Mouse (Mus musculus) heart, adult 18-20 months (tissue): ENCODE data around the gene Mrpl14. TPM values are rescaled to one million over a fixed set of nuclear protein-coding genes. Genes with fewer than 3 reads are reported as not detected.

Experiments used
- DNase-seq, 2 experiments: peaks; one replicate each; pipeline ENCODE4 v3.0.0; 2021 to 2022; ENCODE audit warnings: mixed read lengths in 1 of 2
- total RNA-seq, 2 experiments: library from RNA; stranded (reverse); gene quantifications; 2 replicates each; pipeline ENCODE4 v1.2.3; 2021

The Mrpl14 gene
- total RNA-seq, 2 experiments from 2014 or later: 160 to 167 TPM

DNA sequence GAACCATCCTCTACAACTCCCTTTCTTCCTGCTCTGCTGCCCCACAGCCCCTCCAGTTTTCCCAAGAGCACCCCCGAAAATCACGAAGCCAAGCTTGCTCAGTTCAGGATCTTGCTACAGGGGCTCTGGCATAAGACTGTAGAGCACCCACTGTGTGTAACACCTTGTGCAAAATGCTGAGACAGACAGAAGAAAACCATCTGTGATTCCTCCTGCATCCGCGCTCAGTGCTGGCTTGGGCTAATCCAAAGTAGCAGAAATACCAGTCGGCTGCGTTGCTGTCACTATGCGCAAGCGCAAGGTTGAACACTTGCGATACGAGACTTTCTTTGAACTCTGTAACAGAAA is 38.4 kb downstream of the Mrpl14 start:
- no peak for DNase-seq

DNA sequence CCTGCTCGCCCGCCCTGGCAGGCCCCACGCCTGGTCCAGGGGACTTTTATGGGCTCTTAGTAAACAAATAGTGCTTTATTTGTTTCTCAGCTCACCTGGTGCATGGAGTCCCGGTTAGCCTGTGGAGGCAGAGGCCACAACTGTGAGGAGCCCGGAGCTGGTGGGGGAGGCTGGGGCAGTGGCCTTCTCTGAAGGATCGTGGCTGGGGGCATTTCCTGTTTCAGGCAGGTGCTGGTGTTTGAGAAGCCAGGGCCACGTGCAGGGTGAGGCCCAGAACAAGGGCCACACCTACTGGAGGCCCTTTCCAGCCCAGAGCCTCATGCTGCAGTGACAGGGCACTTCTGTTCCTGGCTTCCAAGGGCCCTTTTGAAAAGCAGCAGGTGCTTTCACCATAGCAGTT is 40.1 kb downstream of the Mrpl14 start:
- DNase-seq: no peak

DNA sequence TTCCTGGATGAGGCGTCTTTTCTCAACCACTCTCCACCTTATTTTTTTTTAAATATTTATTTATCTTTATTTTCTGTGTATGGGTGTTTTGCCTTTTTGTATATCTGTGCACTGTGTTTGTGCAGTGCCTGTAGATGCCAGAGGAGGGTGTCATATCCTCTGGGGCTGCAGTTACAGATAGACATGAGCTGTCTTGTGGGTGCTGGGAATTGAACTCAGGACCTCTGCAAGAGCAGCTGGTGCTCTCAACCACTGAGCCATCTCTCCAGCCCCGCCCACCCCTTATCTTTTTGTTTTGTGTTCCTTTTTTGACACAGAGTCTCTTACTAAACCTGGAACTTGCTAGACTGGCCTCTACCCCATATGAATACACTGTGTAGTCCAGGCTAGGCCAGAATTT is 41.4 kb downstream of the Mrpl14 start:
- no peak for DNase-seq

DNA sequence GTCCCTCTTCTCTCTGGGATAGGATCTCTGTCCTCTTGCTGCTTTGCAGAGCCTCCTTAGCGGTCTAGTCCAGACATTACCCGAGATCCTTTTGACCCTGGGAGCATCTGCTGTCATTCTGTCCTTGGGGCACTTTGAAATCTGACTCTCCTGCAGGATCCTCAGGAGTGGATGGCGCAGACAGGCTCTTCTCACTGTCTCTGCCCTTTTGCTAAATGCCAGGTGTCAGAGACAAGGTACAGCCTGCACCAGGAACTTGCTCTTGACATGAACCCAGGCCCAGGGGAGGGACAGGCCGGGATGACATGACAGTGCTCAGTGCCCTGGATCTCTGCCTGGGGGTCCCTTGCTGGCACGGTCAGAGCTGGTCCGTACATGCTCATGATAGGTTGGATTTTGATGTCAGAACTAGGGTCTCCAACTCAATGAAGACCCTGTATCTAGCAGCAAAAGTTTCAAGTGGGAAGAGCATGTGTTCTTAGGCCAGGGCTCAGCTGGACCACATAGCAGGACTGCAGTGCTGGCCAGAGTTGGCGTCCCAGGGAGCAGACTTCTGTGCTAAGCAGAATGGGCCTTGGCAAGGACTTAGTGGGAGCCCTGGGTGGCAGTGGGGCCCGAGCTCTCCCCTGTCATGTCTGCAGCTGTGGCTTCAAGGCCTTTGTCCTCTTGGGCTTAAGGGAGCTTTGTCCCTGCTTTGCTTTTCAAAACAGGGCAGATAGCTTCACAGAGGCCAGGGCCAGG is 42.0 kb downstream of the Mrpl14 start:
- DNase-seq: no peak

DNA sequence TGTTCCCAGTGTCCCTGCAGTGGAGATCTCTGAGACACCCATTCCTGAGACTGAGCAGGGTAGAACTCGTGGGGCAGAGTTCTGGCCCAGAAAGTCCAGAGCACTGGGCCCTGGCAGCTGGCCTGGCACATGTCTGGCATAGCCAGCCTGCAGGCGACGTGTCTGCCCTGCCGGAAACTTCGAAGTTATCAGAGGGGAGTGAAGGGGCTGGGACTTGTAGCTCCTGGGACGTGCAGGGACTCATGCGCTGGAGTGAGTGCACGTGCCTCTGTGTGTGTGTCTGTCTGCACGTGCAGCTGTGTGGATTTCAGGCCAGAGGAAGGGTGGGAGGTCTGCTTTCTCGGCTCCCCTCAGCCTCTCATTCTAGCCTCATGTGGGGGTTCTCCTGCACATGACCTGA is 43.3 kb downstream of the Mrpl14 start:
- DNase-seq: peak; percentile 54 to 60

DNA sequence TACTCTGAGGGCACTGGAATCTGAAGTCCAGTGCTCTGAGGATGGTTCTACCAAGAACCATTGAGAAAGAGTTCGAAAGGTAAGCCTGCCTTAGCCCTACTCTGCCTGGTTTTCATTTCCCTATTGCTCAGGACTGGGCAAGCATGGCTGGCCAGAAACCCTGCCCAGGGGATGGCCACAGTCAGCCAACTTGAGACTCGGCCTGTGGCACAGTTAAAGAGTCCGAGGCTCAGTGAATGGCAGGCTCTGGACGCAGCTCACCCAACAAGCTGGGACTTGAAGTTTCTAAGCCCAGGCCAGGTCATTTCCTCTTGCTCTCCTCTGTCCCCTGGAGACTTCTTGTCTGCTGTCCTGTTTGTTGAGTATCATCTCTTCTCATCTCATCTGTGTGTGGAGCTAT is 44.6 kb downstream of the Mrpl14 start:
- no peak for DNase-seq

DNA sequence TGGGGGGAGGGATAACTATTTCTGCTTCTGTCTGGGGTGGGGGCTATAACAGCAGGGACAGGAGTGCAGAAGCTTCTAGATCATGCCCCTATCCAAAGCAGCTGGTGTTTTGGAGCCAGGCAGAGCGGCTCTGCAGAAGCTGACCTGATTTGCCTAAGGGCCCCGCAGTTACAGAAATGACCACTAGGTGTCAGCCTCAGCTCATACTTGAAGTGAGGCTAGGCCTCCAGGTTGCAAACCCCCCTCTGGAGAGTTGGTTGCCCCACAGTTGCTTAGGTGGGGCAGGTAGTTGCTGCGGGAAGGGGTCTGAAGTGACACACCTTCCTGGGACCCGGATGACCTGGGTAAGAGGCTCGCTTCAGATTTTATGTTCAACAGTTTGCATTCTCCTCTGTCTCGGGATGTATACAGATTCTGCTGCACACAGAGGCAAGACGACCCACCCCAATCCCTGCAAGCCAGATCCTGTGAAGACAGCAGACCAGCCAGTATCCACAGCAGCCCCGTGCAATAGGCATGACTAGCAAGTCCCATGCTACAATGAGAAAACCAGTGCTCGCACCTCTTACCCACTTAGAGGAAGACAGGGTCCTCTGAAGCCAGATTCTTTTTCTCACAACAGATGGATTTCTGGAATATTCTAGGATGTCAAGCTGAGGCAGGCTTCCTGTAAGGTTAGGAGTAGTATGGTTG is 45.2 kb downstream of the Mrpl14 start:
- DNase-seq: peak; percentile 82 to 94

DNA sequence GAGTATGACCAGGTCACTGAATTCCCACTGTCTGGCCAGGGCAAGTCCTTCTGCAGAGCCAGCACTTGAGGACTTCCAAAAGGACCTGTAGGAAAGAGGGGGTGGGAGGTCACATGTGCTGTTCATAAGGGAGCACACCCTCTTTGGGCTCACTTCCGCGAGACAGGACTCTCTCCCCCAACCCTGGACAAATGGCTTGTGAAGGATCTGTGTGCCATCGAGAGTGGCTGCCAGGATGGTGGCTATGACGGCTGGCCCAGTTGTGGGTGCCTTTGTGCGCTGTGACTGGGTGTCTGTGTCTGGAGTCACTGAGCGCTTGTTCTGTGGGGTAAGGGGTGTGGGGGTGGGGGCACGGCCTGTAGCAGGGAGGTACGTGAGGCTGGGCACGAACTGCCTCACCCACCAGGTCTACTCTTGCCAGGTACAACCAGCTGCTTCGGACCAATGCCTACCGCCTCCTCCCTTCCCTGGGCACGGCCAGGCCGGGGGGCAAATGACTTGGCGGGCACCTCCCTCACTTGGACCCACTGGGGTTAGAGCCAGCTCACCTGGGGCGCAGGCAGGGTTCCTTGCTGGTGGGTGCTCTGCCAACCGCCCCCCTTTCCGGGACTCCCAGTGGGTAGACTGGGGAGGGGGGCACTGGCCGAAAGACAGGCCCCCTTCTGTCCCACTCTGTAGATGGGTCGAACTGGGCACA is 47.1 kb downstream of the Mrpl14 start:
- peak in 1 of 2 experiments; percentile 11 for DNase-seq

DNA sequence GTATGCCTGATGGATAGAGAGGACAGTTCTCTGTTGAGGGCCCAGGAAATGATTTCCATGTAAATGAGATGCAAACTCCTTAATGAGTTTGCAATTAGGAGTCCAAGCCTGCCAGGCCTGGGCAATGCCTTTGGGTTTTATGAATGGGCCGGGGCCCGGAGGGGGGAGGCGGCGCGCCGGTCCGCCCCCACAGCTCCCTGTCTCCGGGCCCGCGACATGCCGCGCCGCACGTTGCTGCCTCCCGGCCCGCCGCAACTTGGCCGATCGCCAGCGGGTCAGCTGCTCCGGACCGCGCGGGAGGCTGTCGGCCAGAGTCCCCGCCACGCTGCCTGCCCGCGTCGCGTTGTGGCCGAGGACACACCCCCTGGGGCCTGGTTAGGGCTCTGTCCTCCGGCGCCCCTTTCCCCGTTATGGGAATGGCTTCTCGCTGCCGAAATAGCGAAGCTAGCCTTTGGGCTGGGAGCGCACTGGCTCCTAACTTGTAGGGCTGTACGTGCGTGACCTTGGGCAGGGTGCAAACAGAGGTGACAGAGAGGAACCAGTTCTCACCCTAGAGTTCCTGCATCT is 47.7 kb downstream of the Mrpl14 start, which contains the start of gene 1600014C23Rik:
1600014C23Rik (minus strand) TSS at position 110 of the 567 bp plus-strand sequence.
- peak; percentile 43 to 60 for DNase-seq

DNA sequence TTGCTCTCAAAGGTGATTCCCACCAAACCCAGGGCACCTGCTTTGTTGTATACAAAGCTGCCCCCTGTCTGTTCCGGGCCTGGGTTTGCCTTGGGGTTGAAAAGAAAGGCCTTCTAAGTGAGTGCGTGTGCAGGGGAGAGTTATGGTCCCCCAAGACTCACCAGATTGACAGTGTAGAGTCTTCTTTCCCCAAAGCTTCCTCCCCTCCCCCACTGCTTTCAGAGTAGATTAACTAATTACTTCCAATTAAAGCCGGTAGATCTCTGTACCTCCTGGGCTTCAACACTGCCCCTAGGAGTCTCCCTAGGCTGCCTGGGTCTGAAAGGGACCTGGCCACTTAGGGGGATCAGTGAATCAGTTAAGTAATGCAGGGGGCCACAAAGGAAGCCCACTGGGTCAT is 48.2 kb downstream of the Mrpl14 start:
- DNase-seq: peak in 1 of 2 experiments; percentile 20

DNA sequence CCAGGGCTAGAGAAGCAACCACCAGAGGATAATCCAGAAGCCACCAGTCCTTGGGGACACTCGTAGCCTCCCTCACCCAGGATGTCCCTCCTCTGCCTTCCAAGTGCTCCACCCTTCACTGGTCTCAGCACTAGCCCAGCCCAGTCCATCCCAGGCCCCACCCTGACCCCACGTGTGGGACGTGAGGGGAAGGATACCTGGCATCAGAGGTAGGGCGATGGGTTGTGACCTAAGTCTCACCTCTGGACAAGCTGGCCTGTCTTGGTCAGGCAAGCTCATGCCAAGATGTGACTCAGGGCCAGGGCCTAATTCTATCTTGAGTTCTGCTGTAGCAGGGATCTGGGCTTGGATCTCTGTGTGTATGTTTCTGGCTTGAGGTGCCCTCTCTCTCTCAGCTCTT is 48.8 kb downstream of the Mrpl14 start:
- peak in 1 of 2 experiments; percentile 31 for DNase-seq

DNA sequence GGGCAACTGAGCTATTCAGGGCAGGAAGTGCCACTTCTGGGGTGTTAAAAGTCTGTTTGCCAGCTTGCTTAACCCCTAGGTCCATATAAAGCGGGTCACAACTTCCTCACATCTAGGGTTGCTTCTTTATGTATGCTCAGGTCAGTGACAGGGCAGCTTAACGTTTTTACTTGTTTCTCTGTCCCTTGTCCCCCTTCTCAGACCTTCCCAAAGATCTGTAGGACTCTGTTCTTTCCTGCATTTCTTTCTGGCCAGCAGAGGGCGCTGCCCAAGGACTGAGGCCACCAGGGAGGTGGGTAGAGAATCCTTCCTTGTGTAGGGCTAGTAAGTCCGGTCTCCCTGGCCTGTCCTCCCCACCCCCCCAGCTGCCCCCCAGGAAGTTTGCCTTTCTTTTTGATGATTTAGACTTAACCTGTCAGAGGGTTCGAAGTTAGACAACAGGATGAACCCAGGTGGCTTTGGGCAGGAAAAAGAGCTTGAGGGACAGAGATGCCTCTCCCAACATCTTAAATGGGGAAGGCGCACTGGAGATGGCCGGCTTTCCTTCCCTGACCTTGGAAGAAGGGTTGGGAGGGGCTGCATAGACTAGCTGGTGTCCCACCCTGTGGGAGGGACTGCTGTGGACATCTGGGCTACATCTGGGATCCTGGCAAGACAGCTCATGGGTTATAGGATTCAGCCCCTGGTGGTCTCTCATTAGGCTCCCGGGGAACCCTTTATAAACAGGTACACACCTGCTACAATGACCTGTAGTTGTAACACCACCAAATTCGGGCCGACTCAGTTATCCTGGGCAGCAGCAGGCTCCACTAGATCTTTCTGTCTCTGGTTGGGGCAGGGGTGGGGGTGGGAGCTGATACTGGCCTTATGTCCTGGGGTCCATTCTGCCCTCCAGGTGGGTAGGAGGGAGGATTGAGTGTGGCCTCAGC is 49.5 kb downstream of the Mrpl14 start:
- DNase-seq: peak; percentile 78 to 93

DNA sequence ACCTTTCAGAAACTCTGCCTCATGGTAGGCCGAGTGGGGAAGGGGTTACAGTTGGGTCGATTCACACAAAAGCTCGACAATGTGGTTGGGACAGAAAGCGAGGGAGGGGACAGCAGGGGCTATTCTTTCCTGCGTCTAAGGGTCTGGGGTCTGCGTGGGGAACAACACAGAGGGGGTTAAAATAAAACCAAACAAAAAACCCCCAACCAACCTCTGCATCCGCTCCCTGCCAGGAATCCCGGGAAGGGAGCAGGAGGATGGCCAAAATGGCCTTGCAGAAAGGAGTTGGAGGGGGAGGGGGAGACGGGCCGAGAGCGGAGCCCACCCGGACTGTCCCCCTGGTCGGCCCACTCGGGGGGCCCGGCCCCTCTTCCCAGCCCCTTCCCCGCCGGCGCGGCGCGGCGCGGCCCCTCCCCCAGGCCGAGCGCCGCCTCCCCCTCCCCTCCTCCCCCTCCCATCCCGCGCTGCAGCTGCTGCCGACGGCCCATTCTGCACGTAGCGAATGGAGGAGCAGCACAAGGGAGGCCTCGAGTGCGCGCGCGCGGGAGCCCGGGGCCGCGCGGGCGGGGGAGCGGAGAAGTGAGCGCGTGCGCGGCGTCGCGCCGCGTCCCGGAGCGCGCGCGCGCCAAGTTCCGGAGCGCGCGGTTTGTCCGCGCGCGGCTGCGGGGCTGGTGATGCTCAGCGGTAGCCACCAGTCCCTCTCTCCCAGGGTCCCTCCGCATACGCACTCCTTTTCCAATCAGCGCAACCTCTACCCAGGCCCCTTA is 50.4 kb downstream of the Mrpl14 start:
- peak; percentile 83 to 87 for DNase-seq

DNA sequence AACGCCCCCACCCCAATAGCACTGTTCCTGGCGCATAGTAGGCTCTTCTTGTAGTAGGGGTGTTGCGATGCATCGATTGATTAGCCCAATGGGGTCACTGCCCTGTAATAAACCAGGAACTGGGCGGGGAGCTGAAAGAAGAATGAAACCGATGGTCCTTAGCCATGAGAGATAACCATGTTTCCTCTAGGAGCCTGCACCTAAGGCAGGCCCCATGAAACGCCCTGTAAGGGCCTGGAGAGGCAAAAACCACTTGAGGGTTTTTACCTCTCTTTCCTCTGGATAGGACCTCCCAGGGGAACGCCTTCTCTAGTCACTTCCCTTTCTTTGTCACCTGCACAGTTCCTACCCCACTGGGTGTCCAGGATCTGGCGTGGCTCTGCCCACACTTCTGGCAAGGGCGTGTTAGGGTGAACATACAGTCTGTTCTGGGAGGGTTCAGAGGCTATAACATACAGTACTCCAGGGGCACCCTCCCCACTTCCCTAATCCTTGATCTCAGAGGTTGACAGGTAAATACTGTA is 51.0 kb downstream of the Mrpl14 start:
- no peak for DNase-seq

DNA sequence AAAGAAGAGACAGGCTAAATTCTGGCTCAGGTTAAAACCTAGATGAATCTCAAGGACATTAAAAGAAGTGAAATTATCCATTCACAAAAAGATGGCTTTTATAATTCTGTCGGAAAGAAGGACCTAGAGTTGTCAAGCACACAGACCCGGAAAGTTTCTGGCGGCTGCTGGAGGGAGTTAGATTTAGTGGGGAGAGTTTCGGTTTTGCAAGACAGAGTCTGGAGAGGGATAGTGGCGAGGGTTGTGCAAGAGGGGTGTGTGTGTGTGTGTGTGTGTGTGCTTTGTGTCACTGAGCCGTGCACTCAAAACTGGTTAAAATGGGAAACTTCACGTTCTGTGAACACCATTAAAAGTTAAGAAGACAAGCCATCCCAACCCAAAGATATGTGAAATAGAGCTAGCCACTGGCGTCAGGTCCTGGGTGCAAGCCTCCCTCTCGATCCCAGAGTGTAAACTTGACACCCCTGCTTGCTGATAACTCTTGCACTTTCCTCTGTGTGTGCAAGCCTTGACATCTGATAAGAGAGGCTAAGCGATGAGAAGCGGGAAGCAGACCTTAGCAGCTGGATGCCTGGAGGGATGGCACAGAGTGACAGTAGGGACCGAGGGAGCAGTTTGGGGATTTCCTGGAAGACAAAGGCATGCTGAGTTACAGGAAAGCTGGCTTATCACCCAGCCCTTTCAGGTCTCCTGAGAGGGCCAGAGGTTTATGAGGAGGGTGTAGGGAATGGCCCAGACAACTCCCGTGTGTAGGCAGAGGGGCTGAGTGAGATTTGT is 56.4 kb downstream of the Mrpl14 start:
- peak; percentile 47 to 49 for DNase-seq

DNA sequence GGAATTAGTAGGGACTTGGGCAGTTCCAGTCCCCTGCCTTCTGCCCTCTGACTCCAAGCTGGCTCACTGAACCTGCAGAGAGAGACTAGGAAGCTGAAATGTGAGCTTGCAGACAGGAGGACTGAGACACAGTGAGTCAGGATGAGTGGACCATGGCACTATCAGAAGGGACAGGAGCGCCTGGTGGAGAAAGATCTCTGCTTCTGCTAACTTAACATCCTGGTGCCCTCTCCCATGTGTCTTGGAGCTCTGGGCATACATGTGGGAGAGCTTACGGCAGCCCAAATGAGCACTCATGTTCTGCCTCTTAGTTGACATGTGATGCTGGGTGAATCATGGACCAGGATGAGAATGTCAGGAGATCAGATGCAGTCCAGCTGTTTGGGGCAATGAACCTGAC is 59.5 kb downstream of the Mrpl14 start:
- DNase-seq: no peak

DNA sequence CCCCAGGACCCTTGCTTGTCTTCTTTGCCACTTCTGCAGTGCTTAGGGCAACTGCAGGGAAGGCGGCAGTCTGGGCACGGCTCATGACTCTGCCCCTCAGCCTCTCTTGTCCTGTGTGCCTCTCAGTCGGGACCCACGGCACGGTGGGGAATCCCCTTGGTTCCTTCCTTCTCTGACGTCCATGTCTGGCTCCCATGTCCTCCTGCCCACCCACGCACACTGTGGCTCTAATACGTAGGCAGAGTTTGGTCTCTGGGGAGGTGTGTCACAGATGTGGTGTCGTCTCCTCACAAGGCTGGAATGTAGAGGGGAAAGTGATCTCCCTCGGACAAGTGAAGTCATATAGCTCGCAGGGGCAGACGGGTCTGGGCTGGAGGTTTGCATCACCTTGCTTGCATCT is 60.6 kb downstream of the Mrpl14 start:
- DNase-seq: no peak

DNA sequence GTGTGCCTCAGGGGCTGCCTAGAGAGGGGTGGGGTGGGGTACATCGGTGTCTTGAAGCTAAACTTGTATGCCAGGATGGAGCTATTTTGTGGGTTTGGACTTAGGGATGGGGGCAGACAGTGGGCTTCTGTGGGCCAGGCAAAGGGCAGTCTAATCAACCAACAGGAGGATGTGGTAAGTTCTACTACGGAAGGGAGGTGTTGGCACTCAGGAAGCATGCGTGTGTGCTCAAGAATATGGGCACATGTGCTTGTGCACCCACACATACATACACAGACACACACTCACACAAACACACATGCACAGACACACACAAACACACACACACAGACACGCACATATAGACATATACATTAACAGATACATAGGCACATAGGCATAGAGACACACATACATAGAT is 61.2 kb downstream of the Mrpl14 start:
- no peak for DNase-seq
